ENCODE assay signal across 21 mouse cellular contexts in the genomic region with DNA sequence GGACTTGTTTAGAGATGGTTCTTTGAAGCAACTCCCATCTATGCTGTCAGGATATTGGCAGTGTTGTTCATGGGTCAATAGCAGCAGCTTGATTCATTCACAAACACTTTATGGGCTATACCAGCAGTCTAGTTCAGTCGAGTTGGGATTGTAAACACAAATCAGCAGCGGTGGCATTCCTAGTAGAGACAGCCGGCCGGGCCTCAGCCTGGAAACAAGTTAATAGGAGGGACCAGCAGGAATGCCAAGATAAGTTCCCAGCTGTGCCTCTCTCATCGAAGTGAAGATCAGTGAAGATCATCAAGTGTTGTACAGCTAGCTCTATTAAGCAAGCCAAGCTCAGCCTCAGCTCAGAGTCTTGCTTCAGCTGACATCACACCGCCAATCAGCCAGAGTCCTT. TPM values are rescaled to one million over a fixed set of nuclear protein-coding genes. Genes with fewer than 3 reads are reported as not detected.
DNase-seq lines count a peak whose midpoint lies in the region; ATAC-seq and TF ChIP-seq lines count a peak whose summit lies in the region.
"Had no signal": no experiment of that assay in that cellular context is flagged by ENCODE, and none has a peak within 500 bp of the region (broad histone marks: within the 10 kb centered on the region; RNA-seq: fewer than 3 reads in every experiment).

No protein-coding gene starts in this region.

- no peaks in the 10 kb centered on the region for H3K27me3 ChIP-seq in heart, embryonic 11.5 days (ENCODE audit: control insufficient read depth, insufficient read depth, low read length)
- no peaks in the 10 kb centered on the region for H3K27me3 ChIP-seq in lung, embryonic 16.5 days (ENCODE audit: control insufficient read depth, insufficient read depth, low read depth, low read length)
- no peaks in the 10 kb centered on the region for H3K27me3 ChIP-seq in small intestine, adult 2 months (ENCODE audit: control insufficient read depth, insufficient read depth, low read length)
- H3K27me3 ChIP-seq: CH12.LX had no signal

- no peak for TF ChIP-seq CTCF in small intestine, adult 2 months (IDR thresholded peaks at IDR 0.05; ENCODE audit: extremely low read depth, insufficient read length, insufficient replicate concordance, low read depth, low read length)

- H3K27ac ChIP-seq in heart, embryonic 11.5 days (ENCODE audit: low read depth, low read length): no peak overlapping the region
- H3K27ac ChIP-seq in lung, embryonic 16.5 days (ENCODE audit: low read length): peak overlapping the region; percentile 81
- H3K27ac ChIP-seq in small intestine, adult 2 months (ENCODE audit: insufficient read depth, low read depth, low read length): peak overlapping the region; percentile 8; the same call in 1 of the 2 replicates
- H3K27ac ChIP-seq: macrophage had no signal

- no peak overlapping the region for H3K4me3 ChIP-seq in heart, embryonic 11.5 days (ENCODE audit: low read depth, low read length)
- H3K4me3 ChIP-seq in lung, embryonic 16.5 days (ENCODE audit: low read length): no peak overlapping the region
- no peak overlapping the region for H3K4me3 ChIP-seq in small intestine, adult 2 months (ENCODE audit: low read depth, low read length)

- DNase-seq in heart, adult 11 months: peak; percentile 79
- DNase-seq in kidney, postnatal 10 days: peak; percentile 37
- no peak for DNase-seq in kidney, postnatal 14 days
- no peak for DNase-seq in frontal cortex, postnatal 10 days (ENCODE audit: low spot score in 2 of 2)
- DNase-seq in testis, postnatal 14 days (ENCODE audit: low spot score): no peak
- DNase-seq: adrenal gland, postnatal 25 days; cerebellum, adult 11 months; cerebellum, postnatal 10 days; heart, adult 18-20 months; liver; retina, postnatal 1 day; thymus, adult 18-20 months had no signal

- no peak overlapping the region for H3K4me2 ChIP-seq in heart, embryonic 11.5 days
- H3K4me2 ChIP-seq in lung, embryonic 16.5 days (ENCODE audit: low read depth, low read length): no peak overlapping the region
- H3K4me2 ChIP-seq: midbrain, embryonic 11.5 days had no signal

- no peaks in the 10 kb centered on the region for H3K36me3 ChIP-seq in heart, embryonic 11.5 days (ENCODE audit: control insufficient read depth, insufficient read depth, low read length)
- no peaks in the 10 kb centered on the region for H3K36me3 ChIP-seq in lung, embryonic 16.5 days (ENCODE audit: control insufficient read depth, insufficient read depth, low read length)
- no peaks in the 10 kb centered on the region for H3K36me3 ChIP-seq in small intestine, adult 2 months (ENCODE audit: control insufficient read depth, insufficient read depth, low read length)

- no peak for TF ChIP-seq POLR2A in small intestine, adult 2 months (IDR thresholded peaks at IDR 0.05; ENCODE audit: low read depth, low read length)

- no peak overlapping the region for H3K9ac ChIP-seq in heart, embryonic 11.5 days (ENCODE audit: low read depth, low read length)
- H3K9ac ChIP-seq in lung, embryonic 16.5 days (ENCODE audit: low read length): no peak overlapping the region

- H3K9me3 ChIP-seq in heart, embryonic 11.5 days (replicated peaks; ENCODE audit: control insufficient read depth, low read length): no peaks in the 10 kb centered on the region
- no peaks in the 10 kb centered on the region for H3K9me3 ChIP-seq in lung, embryonic 16.5 days (ENCODE audit: control insufficient read depth, low read length)

- 0 out of 2 replicates have a peak, but pooled peaks cover 2% of the 10 kb centered on the region for H3K4me1 ChIP-seq in heart, embryonic 11.5 days (ENCODE audit: control insufficient read depth, insufficient read depth, low read length)
- H3K4me1 ChIP-seq in lung, embryonic 16.5 days (replicated peaks; ENCODE audit: control insufficient read depth, insufficient read depth, low read length): peaks cover 37% of the 10 kb centered on the region
- H3K4me1 ChIP-seq in small intestine, adult 2 months (ENCODE audit: control insufficient read depth, insufficient read depth, insufficient read length, low read length): peaks cover 29% of the 10 kb centered on the region

- ATAC-seq in heart, embryonic 11.5 days (replicated peaks; ENCODE audit: insufficient number of reproducible peaks, low FRiP score, low TSS enrichment): no peak
- ATAC-seq in lung, embryonic 16.5 days (ENCODE audit: low read depth): peak; percentile 84
- ATAC-seq: hindbrain, embryonic 16.5 days; intestine, embryonic 16.5 days had no signal

- WGBS in heart, embryonic 11.5 days (ENCODE audit: insufficient replicate concordance): 42% methylated on average over 6 of the region's 6 CpGs
- 21% methylated on average over 6 of the region's 6 CpGs for WGBS in lung, embryonic 16.5 days
- 67% methylated on average over 6 of the region's 6 CpGs for WGBS in small intestine, adult 2 months

RNA-seq across cellular contexts. Expression of gene Tmigd1, which starts 5.6 kb away (rescaled TPM):
- polyA plus RNA-seq in heart, embryonic 11.5 days (2014; fragmentation: Nextera tagmentation; extraction: Ambion mirVana): 0.23 TPM in 1 of 2 replicates, not detected in the other
- 0.11 and 0.47 TPM in 2 replicates for polyA plus RNA-seq in lung, embryonic 16.5 days (2015; fragmentation: Nextera tagmentation; extraction: Ambion mirVana)
- 0.29 and 8.4 TPM in 2 replicates for polyA plus RNA-seq in small intestine, adult 2 months (2012; rRNA removed)
- polyA plus RNA-seq: hindbrain, embryonic 16.5 days; macrophage; midbrain, embryonic 11.5 days; neural tube, embryonic 11.5 days had no signal

RNA-seq across cellular contexts. Expression of gene Blmh, which starts 28.2 kb away (rescaled TPM):
- 89.0 and 111 TPM in 2 replicates for polyA plus RNA-seq in heart, embryonic 11.5 days (2014; fragmentation: Nextera tagmentation; extraction: Ambion mirVana)
- 163 and 165 TPM in 2 replicates for polyA plus RNA-seq in lung, embryonic 16.5 days (2015; fragmentation: Nextera tagmentation; extraction: Ambion mirVana)
- 2.5 and 4.8 TPM in 2 replicates for polyA plus RNA-seq in small intestine, adult 2 months (2012; rRNA removed)

RNA-seq across cellular contexts. Expression of gene Cpd, which starts 49.5 kb away (rescaled TPM):
- 19.9 and 20.8 TPM in 2 replicates for polyA plus RNA-seq in heart, embryonic 11.5 days (2014; fragmentation: Nextera tagmentation; extraction: Ambion mirVana)
- 12.6 and 13.4 TPM in 2 replicates for polyA plus RNA-seq in lung, embryonic 16.5 days (2015; fragmentation: Nextera tagmentation; extraction: Ambion mirVana)
- polyA plus RNA-seq in small intestine, adult 2 months (2012; rRNA removed): 16.3 and 16.4 TPM in 2 replicates

Comparison
In these comparisons a context has a peak if more than half of its experiments do, and no peak if none do; other contexts are left out.
1. DNase-seq: peak in heart, adult 11 months (single experiment) and kidney, postnatal 10 days (single experiment); none in kidney, postnatal 14 days (single experiment), frontal cortex, postnatal 10 days (0 of 2) and testis, postnatal 14 days (single experiment).
2. RNA of gene Blmh, which starts 28.2 kb away (polyA plus RNA-seq): 163 to 165 TPM in lung, embryonic 16.5 days and 89.0 to 111 TPM in heart, embryonic 11.5 days; 2.5 to 4.8 TPM in small intestine, adult 2 months; every median in the first group is over 10 times any median in the second.